Mouse (Mus musculus): ENCODE data around the gene Mycbp2.
A peak's percentile ranks its signal among the peaks of the same experiment; 100 is the strongest.

The Mycbp2 gene

GRCm38 (mm10) chr14:103100296-103100695 lies 246.3 kb downstream of the Mycbp2 start:
- DNase-seq = no peak

- DNase-seq = peak; percentile 94 to 98
Observed at GRCm38 (mm10) chr14:103099238-103099933, 247.2 kb downstream of the Mycbp2 start, which contains the start of gene Fbxl3. Gene Fbxl3 (minus strand): TSS chr14:103099566.

- DNase-seq = peak; percentile 92 to 96
Observed at GRCm38 (mm10) chr14:103098587-103099235, 247.9 kb downstream of the Mycbp2 start.

- no peak for DNase-seq
Observed at GRCm38 (mm10) chr14:103098213-103098586, 248.4 kb downstream of the Mycbp2 start.

- DNase-seq = no peak
Observed at GRCm38 (mm10) chr14:103096621-103097020, 250.0 kb downstream of the Mycbp2 start.

- DNase-seq = no peak
Observed at GRCm38 (mm10) chr14:103095826-103096225, 250.8 kb downstream of the Mycbp2 start.

- DNase-seq = no peak
Observed at GRCm38 (mm10) chr14:103095036-103095435, 251.6 kb downstream of the Mycbp2 start.

- no peak for DNase-seq
Observed at GRCm38 (mm10) chr14:103093670-103094069, 252.9 kb downstream of the Mycbp2 start.

GRCm38 (mm10) chr14:103093236-103093635 lies 253.4 kb downstream of the Mycbp2 start:
- DNase-seq = no peak

- peak in 1 of 2 experiments; percentile 75 for DNase-seq
Observed at GRCm38 (mm10) chr14:103088624-103089023, 258.0 kb downstream of the Mycbp2 start.

- no peak for DNase-seq
Observed at GRCm38 (mm10) chr14:103087846-103088245, 258.8 kb downstream of the Mycbp2 start.

GRCm38 (mm10) chr14:103086671-103087324 lies 259.8 kb downstream of the Mycbp2 start:
- DNase-seq = no peak

- DNase-seq = no peak
Observed at GRCm38 (mm10) chr14:103085840-103086533, 260.6 kb downstream of the Mycbp2 start.

GRCm38 (mm10) chr14:103079209-103079977 lies 267.2 kb downstream of the Mycbp2 start:
- DNase-seq = no peak

GRCm38 (mm10) chr14:103078006-103078912 lies 268.4 kb downstream of the Mycbp2 start:
- DNase-seq = no peak

- no peak for DNase-seq
Observed at GRCm38 (mm10) chr14:103077272-103078005, 269.2 kb downstream of the Mycbp2 start.

GRCm38 (mm10) chr14:103075166-103075565 lies 271.4 kb downstream of the Mycbp2 start:
- DNase-seq = no peak

GRCm38 (mm10) chr14:103073825-103074224 lies 272.8 kb downstream of the Mycbp2 start:
- no peak for DNase-seq

- DNase-seq = no peak
Observed at GRCm38 (mm10) chr14:103072731-103073130, 273.9 kb downstream of the Mycbp2 start.

GRCm38 (mm10) chr14:103071471-103071870 lies 275.1 kb downstream of the Mycbp2 start:
- no peak for DNase-seq
